Mouse (Mus musculus) heart, adult 18-20 months (tissue): ENCODE results near the gene Epx. TPM values are rescaled to one million over a fixed set of nuclear protein-coding genes. Genes with fewer than 3 reads are reported as not detected.

ENCODE experiments used
- DNase-seq, 2 experiments: peaks; one replicate each; pipeline ENCODE4 v3.0.0; 2021 to 2022; ENCODE audit warnings: mixed read lengths in 1 of 2
- total RNA-seq, 2 experiments: library from RNA; stranded (reverse); gene quantifications; 2 replicates each; pipeline ENCODE4 v1.2.3; 2021

The Epx gene
- total RNA-seq, 2 experiments from 2014 or later, result not detected

GRCm38 (mm10) chr11:87840676-87841075 is 34.7 kb downstream of the Epx start:
- no peak for DNase-seq

- no peak for DNase-seq
Measured at GRCm38 (mm10) chr11:87828239-87828900, 47.0 kb downstream of the Epx start, which contains the start of gene Lpo. TSS of gene Lpo (minus strand) at chr11:87828289.

- no peak for DNase-seq
Measured at GRCm38 (mm10) chr11:87821502-87821901, 53.8 kb downstream of the Epx start.

GRCm38 (mm10) chr11:87817443-87817773 is 57.9 kb downstream of the Epx start:
- no peak for DNase-seq

- peak in 1 of 2 experiments; percentile 45 for DNase-seq
Measured at GRCm38 (mm10) chr11:87816707-87817442, 58.5 kb downstream of the Epx start.

- no peak for DNase-seq
Measured at GRCm38 (mm10) chr11:87814831-87815230, 60.5 kb downstream of the Epx start.

Other genes starting within 250 kb of the Epx start
- gene Rnf43, start 212.8 kb downstream of the Epx start, total RNA-seq, result under 1 TPM; 0.10 to 0.67 TPM
- gene Supt4a, start 138.0 kb downstream of the Epx start, total RNA-seq, result 10 to 100 TPM; 42.8 to 46.1 TPM
- under 1 TPM in 1 of 2 experiments, not detected in 1; 0.15 TPM for gene Tspoap1, start 115.0 kb downstream of the Epx start, total RNA-seq
- gene Mpo, start 82.0 kb downstream of the Epx start, total RNA-seq, result not detected
- not detected for gene Lpo, start 47.2 kb downstream of the Epx start, total RNA-seq
- 1 to 10 TPM; 2.2 to 3.8 TPM for gene Mks1, start 22.3 kb downstream of the Epx start, total RNA-seq
- not detected for gene Olfr462, start 16.7 kb upstream of the Epx start, total RNA-seq
- gene Olfr463, start 21.9 kb upstream of the Epx start, total RNA-seq, result not detected
- not detected for gene Olfr464, start 45.4 kb upstream of the Epx start, total RNA-seq
- gene Dynll2, start 112.0 kb upstream of the Epx start, total RNA-seq, result 100 to 1,000 TPM; 410 to 444 TPM
- gene Srsf1, start 171.8 kb upstream of the Epx start, total RNA-seq, result 100 to 1,000 TPM in 1 of 2 experiments, 10 to 100 TPM in 1; 88.5 to 102 TPM
- 10 to 100 TPM; 35.0 to 38.4 TPM for gene Vezf1, start 192.7 kb upstream of the Epx start, total RNA-seq
- gene Cuedc1, start 222.5 kb upstream of the Epx start, total RNA-seq, result 10 to 100 TPM; 40.0 to 43.8 TPM